Mouse (Mus musculus) large intestine, adult 2 months (tissue): ENCODE measurements at regions not wholly inside any gene's neighbourhood (a gene's known extent, or its start where the extent isn't known, plus 50 kb on each side); places are given as distances from the start of the nearest gene placed in this dataset.
"Not testable (repeated sequence)": the region's sequence is repeated elsewhere in the genome, so short reads cannot be mapped to it uniquely, and the experiment has no call there.

Source experiments
- DNase-seq: peaks from one replicate; pipeline ENCODE4 v3.0.0-alpha.2; 2012; ENCODE audit warnings: low read depth, low spot score
- WGBS: fragments of 180-500 bp; shearing (Covaris S2); methylation state at CpG from one replicate; pipeline ENCODE4 v1.1.7; 2018; 5-methylcytosine and 5-hydroxymethylcytosine counted together

DNA sequence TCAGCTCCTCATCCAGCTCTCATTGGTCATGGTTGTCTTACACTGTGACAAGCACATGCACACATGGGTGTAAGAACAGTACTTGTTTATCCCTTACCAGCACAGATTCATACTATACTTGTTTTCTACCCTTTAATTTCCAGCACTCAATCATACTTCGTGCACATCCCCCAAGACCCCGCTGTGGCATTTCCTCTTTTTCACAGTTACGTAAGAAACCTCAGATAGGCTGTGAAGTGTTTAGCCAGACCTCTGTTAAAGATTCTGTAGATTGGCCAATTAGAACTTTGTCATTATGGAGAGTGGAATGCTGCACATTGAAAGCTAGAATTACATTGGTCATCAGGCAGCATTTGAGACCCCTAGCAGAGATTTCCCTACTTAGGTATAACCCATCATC, 305.9 kb upstream of the Kdm8 start:
- no peak for DNase-seq
- WGBS = 76% methylated on average over 3 of the region's 3 CpGs

DNA sequence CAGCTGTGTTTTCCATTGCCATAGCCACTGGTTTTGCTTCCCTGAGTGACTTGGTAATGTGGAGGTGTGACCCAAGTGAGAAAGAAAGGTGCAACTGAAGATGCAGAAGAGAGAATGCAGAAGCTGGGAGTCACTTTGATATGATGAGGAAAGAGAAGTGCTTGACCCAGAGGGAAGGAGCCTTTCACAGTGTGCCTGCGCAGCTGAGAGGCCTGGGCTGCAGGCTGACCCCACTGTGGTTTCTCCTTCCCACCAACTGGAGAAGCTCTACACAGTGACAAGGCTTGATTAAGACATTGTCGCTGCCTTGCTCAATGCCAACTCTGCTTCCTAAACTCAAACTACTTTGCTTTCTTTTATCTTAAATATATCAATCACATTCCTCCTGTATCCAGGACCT, 305.3 kb upstream of the Kdm8 start:
- no peak for DNase-seq
- WGBS = 91% methylated on average over 2 of the region's 2 CpGs

DNA sequence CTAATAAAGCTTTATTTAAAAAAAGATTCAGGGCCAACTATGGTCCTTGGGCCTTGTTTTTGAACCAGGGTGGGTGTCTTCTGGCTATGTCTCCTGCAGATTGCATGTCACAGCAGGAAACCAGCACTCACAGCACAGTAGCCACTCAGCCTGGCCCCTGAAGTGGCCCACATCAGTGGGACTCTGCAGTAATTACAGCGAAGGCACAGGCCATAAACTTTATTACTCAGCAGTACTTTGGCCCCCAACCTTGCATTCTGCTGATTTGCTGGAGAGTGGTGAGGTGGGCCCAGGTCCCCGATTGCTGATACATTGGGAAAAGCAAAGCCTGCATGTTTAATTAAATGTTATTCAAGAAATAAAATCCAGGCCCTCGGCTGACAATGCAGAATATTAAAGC, 303.6 kb upstream of the Kdm8 start:
- DNase-seq = no peak
- whole genome bisulfite sequencing = 42% methylated on average over 3 of the region's 3 CpGs

DNA sequence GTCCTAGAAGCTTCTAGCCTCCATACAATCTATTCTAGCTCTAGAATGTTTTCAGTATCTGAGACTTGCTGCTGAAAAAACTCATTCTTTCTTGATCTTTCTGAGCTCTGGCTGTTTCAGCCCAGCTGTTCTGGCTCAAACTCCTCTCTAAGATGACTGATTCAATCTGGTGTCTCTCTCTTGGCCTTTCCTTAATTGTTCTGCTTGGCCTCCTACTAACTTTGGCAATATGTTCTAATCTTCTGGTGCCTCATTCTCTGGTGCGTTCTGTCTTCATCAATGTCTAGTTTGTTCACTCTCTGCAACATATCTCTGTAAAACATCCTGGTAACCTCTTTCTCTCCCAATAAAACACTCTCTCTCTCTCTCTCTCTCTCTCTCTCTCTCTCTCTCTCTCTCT, 302.6 kb upstream of the Kdm8 start:
- no peak for DNase-seq
- 55% methylated on average over 1 of the region's 1 CpGs for WGBS

DNA sequence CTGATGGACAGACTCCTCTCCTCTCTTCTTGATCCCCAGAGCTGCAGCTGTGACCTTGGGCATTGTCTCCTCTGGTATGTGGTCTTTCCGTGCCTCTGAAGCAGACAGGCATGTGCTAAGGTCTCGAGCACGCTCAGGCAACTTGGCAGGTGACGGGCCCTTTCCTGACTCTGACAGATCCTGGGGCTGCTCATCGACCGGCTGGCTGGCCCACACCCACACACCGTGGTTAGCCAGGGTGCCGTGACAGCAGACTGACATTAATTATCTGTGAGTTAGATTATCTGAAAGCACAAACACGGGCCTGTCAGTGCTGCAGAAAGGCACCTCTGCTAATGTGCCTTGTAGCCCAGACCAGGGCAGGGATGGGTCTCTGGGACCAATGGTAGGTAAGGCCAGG, 298.5 kb upstream of the Kdm8 start:
- WGBS = 41% methylated on average over 9 of the region's 9 CpGs
- no peak for DNase-seq

DNA sequence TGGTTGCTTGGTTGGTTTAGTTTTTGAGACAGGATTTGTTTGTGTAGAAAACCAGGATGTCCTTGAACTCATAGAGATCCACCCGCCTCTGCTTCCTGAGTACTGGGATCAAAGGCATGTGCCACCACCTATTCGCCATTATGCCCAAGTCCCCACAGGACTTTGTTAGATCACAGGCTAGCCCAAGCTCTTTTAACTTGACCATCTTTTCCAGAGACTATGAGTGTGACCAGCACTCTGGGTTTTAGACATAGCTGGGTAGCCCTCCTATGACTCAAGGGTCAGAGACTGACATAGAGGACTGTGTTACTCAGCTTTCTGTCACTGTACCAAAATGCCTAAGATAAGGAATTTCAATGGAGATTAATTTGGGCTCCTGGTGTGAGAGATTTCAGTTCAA, 295.3 kb upstream of the Kdm8 start:
- DNase-seq = no peak
- WGBS = 87% methylated on average over 2 of the region's 2 CpGs

DNA sequence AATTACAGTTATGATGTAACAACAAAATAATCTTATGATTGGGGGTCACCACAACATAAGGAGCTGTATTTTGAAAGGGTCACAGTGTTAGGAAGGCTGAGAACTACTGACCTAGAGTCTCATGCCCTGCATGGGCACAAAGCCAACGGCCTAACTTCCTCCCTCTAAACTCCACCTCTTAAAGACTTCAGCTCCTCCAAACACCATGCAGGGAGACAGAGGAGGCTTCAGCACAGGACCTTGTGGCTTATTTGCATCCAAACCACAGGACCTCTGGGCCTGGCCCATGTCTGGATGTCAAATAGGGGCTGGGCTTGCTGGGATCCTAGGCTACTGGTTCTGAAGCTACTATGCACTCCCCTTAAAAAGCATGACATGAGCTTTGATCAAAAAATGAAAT, 294.7 kb upstream of the Kdm8 start:
- 35% methylated on average over 1 of the region's 1 CpGs for WGBS
- DNase-seq = no peak

DNA sequence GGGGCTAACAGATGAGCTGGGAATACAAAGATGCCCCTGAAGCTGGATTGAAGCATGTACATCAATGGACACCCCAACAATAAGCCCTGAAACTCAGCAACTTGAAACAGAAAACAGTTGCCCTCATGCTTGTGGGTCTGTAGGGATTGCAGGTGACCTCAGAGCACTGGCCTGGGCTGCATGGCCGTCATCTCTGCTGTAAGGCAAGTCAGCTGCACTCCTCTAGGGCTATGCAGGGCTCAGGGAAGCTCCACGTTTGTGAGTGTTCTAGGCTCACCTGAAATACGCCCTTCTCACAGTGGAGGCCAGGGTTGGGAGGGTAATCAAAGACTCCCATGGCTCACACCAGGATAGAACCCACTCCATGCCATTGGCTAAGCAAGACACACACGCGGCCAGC, 292.2 kb upstream of the Kdm8 start:
- no peak for DNase-seq
- WGBS = 79% methylated on average over 5 of the region's 5 CpGs

DNA sequence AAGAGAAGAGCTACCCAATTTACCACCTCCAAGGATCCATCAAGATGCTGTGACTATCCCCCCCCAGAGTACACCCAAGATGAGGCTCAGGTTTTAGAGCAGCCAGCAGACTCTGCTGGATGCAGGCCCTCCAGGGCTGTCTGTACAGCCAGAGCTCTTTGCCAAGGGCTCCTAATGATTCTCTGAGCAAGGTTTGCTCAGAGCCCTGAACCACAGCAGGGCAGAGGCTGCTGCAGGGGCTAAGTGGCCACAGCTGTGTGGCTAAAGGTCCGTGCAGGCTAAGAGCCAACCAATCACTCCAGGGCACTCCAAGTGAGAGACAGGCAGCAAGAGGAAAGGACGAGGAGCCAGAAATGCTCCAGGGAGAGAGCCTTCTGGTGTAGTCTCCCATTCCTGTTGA, 289.2 kb upstream of the Kdm8 start:
- WGBS = 21% methylated on average over 2 of the region's 2 CpGs
- no peak for DNase-seq

DNA sequence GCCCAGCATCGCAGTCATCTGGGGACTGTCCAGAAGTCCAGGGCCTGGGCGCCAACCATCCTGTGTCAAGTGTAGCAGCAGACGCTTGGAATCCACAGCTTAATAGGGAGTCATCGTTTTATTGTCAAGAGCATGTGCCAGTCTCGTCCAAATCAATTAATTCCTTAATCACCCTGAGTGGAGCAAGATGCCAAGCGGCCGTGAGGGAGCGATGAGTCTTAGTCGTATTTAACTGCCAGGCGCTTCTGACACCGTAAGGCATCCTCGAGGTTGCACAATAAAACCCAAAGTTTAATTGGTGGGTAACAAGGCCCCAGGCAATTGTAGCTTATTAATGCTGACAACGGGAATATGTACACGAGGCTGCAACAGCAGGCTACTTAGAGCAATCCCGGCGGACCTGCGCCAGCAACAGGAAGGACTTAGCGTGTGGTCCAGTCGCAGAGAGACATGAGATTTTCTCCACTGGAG, 277.6 kb upstream of the Kdm8 start:
- WGBS = 77% methylated on average over 19 of the region's 19 CpGs

DNA sequence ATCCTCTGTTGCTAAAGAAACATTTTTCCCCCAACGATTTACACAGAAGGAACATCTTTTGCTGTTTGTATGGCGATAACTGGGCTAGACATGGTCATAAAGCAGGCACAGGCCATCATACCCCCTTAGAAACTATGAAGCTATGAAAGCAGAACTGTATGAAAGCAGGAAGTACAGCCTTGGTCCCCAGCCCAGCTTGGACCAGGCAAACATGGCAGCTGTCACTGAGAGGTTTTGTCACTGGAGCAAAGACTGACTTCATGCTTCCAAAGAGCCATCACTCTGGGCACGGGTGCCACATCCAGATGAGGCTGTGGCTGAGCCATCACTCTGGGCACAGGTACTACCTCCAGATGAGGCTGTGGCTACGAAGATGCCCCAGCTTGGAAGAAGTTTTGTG, 276.8 kb upstream of the Kdm8 start:
- 77% methylated on average over 4 of the region's 4 CpGs for WGBS
- DNase-seq = no peak

More for the DNA sequence above, 277.6 kb upstream of the Kdm8 start:
- DNase-seq = no peak

DNA sequence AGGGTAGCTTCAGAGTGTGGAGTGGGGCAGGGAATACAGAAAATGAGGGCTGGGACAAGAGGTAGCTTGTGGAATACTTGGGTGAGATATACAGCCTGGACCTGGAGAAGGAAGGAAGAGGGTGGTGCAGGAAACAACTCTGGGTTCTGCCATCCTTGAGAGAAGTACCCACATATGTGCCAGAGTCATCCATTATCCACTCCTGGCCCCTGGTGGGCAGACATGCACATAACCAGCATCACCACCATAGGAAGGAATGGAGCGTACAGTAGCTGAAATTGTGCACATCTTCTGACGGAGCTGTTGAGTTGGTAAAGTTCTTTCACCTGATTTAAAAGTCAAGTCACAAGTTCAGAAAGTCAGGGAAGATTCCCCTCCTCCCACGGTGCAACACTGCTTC, 262.9 kb upstream of the Kdm8 start:
- 71% methylated on average over 3 of the region's 3 CpGs for WGBS
- DNase-seq = no peak

DNA sequence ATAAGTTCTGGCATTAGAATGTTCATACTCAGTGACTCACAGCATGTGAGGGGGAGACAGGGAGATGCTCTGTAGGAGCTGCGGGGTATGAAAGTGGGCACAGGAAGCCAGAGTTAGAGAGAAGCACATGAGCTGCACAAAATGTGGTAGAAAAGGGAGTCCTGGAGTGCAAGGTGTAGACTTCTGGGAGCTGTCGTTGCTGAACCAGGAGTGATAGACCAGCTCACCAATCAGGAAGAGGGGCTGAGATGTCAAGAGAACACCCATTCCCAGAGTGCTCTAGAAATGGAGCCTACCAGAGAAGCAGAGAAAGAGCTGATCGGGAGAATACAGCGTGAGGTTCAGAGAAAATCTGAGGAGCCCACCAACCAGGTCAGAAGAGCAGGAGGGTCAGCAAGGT, 262.2 kb upstream of the Kdm8 start:
- WGBS = 69% methylated on average over 4 of the region's 4 CpGs
- no peak for DNase-seq

DNA sequence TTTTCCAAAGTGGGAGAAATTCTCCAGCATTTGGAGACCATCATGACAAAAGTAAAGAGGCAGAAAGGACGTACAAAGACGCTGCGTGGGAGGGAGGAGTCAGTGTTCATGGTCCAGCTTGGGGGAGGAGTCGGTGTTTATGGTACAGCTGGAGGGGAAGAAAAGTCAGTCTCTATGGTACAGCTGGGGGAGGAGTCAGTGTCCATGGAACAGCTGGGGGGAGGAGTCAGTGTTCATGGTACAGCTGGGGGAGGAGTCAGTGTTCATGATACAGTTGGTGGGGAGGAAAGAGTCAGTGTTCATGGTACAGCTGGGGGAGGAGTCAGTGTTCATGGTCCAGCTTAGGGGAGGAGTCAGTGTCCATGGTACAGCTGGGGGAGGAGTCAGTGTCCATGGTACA, 261.5 kb upstream of the Kdm8 start:
- not testable (repeated sequence) for DNase-seq
- 83% methylated on average over 4 of the region's 4 CpGs for WGBS

DNA sequence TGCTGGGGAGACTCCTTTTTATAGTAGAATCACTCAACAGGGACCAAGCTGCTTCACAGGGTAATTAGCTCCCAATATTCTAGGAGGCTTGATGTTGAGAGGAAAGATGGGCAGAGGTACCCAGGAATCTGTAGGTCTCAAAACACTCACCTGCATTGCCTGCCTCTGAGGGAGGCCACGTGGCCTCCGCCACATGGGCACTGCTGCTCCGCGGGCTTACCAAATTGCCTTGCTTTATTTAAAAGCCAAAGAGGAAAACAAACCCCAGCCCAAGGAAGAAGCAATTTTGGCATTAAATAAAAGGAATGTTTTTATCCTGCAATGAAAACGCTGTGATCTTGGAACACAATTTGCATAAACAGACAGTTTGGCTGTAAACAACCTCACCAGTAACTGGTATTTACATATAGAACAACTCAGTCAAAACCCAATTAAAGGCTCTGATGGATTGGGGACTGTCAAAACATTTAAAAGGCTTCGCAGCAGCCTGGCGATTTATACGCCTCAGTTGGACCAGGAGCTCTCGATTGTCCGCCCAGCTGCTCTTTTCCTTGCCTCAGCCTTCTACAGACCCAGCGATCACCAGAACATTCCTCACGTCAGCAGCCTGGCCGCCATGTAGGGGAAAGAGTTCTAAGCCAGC, 259.3 kb upstream of the Kdm8 start:
- DNase-seq = no peak
- 73% methylated on average over 13 of the region's 13 CpGs for WGBS

DNA sequence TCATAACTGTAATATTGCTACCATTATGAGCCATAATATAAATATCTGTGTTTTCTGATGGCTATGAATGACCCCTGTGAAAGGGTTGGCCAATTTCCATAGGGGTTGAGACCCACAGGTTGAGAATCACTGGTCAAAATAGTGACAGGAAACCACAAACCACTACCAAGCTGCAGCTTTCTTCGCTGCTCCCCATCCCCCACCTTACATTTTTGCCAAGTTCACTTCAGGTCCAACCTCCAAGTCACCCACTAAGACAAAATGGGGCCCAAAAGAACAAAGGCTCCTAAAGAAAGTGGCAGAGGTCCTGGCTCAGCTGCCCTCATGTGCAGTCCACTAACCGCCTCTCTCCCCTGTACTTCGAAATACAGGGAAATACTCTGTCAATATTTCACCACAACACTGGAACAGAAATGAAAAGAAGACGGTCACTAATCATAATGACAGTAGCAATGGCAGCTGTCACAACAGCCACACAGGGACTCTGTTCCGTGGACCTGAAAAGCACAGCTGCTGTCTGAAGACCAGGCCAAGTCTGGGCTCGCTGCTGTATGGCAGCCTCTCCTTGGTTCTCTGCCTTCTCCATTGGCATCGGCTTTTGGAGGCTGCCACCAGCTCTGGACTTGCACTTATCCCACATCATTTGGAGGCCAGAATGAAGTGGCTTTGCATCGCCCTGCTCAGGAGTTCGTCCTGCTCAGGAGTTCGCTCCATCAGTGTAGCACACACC, 257.3 kb upstream of the Kdm8 start:
- WGBS = 85% methylated on average over 10 of the region's 10 CpGs
- DNase-seq = no peak

DNA sequence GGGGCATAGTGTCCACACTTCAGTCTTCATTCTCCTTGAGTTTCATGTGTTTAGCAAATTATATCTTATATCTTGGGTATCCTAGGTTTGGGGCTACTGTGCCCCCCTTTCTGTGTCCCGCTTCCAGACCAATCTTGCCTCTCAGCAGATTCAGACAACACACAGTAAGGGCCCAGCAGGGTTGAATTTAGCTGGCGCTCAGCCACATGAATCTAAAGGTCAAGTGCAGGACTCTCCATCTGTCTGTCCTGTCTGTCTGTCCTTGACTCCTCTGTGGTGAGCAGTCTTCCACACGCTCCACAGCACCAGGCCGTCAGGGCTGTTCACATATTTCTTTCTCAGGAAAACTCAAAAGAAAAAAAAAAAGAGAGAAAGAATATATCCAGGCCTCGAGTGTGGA, 255.5 kb upstream of the Kdm8 start:
- WGBS = 74% methylated on average over 5 of the region's 5 CpGs
- DNase-seq = no peak

DNA sequence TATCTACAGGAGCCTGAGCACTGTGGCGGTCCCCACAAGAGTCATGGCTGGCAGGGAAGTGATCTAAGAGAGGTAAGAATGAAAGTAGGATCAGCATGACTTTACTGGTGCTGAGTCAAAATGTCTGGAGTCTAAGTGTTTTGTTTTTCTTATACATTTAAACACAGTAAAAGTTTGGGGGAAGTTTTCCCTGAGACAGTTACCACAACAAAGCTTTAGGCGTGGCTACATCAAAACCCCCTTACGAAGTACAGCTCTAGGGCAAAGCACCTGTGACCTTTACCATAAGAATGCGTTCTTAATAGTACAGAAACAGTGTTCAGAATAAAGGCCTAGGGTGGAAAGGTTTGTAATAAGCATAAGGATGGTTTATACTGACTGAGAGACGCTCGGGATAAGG, 254.4 kb upstream of the Kdm8 start:
- 79% methylated on average over 6 of the region's 6 CpGs for WGBS

DNA sequence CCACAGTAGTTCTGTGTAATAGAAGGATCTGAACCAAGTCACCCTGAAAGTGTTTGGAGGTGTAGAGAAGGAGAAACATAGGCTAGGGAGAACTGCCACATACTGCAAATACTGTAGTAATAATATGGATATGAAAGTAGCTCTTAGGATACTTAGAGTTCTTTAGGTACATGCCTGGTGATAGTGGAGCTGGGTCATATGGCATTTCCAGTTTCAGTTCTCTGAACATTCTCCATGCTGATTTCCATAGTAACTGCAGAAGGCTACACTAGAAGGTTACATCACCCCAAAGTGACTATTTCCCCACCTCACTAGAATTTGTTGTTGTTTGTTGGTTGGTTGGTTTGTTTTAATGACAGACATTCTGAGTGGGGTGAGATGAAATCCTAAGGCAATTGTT, 253.2 kb upstream of the Kdm8 start:
- no peak for DNase-seq

More for the DNA sequence above, 254.4 kb upstream of the Kdm8 start:
- DNase-seq = no peak

DNA sequence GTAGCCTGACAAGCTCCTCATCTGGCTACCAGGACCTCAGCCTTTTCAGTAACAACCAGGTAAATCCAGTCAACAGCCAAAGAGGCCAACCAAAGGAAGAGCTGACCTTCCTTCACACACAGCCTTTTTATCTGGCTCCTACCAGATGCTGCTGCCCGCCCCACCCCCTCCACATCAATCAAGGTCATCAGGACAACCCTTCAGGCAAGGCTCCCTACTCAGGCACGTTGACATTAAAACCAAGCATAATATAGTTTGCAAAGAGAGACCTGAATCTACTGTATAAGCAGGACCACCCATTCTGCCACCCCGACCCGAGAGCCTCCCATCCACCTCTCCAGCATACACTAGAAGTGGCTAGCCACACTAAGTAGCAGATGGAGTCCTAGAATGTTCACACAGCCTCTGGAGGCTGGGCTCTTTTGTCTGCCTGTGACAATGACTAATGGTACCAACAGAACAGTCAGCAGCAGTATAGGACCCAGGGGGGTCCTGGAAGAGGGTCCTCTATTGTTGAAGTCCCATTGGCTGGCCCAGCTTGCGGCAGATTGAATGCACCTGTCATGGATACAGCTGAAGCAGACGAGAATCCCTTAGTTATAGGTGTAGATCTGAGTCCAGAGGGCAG, 233.0 kb upstream of the Kdm8 start:
- no peak for DNase-seq
- 70% methylated on average over 6 of the region's 6 CpGs for WGBS

DNA sequence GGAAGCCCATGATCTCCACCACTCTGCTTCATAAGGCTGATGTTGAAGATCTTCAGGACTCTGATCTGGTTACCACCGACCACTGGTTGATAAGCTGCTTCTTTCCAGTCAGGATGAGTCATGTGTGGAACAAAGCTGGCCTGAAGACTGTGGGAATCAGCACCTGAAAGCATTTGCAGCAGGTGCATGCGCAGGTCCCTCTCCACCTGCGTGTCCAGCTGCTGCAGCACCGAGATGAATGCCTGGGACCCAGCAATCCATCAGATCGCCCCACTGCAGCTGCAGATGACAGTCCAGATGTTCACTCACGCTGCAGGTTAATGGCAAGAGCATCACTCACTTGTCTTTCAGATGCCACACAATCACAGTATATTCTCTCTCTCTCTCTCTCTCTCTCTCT, 230.4 kb upstream of the Kdm8 start:
- 75% methylated on average over 6 of the region's 6 CpGs for WGBS

More for the DNA sequence above, 230.4 kb upstream of the Kdm8 start:
- no peak for DNase-seq
